Mouse (Mus musculus) liver, adult (tissue): ENCODE measurements around the gene Trpm5.

Source experiments
- GATA4 ChIP-seq: IDR thresholded peaks from 2 replicates; pipeline ENCODE4 v1.6.1; 2014; ENCODE audit warnings: mild to moderate bottlenecking, low read length; ENCODE audit not compliant: insufficient replicate concordance

Trpm5 gene

DNA sequence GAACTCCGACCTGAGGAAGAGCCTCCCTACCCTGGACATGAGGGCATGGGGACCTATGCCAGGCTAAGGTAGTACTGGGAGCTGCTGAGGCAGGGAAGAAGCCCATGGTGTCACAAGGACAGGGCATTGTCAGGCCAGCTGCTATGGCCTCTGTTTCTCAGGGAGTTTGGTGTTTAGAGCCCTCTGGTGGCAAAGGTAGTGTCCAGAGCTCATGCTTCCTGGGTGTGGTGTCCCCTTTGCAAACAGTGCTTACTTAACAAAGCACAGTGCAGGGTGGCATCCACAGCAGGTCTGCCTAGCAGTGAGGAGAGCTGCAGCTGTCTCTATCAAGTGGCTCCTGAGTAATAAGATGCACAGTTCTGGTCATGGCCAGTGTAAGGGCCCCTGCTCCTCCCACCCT is 16.4 kb upstream of the Trpm5 start:
- no peak for TF ChIP-seq GATA4

DNA sequence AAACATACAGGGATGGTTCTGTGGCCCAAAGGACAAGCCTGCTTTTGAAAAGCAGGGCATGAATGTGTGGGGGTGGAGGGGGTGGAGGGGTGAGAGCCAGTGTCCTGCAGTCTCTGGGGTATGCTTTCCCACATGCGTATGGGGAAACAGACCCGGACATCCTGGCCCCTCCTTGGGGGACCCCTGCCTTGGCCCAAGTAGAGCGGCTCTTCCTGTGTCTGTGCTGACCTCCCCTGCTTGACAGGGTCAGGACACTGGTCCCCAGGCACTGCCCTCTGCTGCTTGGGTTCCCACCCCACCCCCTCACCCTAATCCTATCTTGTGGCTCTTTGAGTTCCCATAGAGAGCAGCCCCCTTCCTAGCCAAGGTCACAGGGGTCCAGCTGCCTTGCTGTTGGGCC is 15.3 kb upstream of the Trpm5 start:
- TF ChIP-seq GATA4 = no peak

DNA sequence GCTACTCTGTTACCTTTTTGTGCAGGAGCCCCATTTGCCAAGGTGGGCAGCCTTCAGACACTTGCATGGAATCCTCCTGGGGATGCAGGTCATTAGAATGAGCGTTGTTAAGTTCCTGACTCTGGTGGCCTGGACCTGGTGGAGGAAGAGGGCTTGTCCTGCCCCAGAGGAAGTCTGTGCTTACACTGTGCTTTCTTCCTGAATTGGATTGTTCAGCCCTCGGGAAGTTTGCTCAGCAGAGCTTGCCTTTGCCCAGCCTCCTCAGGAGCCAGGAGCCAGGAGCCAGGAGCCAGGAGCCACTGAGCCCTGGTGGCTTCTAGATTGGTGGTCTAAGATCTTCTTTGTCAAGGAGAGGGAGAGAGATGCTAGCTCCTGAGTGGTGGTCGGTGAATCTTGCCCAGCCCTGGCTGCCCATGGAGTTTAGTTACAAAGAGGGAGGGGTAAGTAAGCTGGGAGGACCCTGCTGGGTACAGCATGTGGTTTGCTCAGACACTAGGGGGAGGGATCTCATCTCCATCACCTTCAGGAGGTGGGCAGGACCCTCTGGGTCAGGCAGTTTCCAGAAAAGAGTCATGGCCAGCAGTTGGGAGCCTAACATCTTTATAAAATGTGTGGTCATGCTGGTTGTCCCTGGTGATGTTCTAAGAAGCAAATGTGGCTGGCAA is 14.7 kb upstream of the Trpm5 start:
- no peak for TF ChIP-seq GATA4

DNA sequence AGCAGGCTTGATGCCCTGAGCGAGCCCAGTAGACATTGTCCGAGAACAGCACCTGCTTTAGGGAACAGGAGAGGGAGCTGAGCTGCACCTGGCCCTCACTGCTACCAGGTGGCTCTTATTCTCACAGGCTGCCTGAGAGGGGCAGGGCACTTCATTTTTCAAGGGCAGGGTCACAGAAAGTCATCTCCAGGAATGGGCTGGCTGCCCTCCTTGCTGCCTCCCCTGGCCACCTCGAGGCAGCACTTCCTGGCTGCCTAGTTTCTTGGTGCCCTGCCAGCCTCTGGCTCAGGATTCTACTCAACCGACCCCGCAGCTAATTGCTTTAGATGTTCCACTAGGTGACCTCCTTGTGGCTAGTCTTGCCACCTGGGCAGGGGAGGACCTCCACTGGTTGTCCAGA is 13.8 kb upstream of the Trpm5 start:
- TF ChIP-seq GATA4 = no peak

DNA sequence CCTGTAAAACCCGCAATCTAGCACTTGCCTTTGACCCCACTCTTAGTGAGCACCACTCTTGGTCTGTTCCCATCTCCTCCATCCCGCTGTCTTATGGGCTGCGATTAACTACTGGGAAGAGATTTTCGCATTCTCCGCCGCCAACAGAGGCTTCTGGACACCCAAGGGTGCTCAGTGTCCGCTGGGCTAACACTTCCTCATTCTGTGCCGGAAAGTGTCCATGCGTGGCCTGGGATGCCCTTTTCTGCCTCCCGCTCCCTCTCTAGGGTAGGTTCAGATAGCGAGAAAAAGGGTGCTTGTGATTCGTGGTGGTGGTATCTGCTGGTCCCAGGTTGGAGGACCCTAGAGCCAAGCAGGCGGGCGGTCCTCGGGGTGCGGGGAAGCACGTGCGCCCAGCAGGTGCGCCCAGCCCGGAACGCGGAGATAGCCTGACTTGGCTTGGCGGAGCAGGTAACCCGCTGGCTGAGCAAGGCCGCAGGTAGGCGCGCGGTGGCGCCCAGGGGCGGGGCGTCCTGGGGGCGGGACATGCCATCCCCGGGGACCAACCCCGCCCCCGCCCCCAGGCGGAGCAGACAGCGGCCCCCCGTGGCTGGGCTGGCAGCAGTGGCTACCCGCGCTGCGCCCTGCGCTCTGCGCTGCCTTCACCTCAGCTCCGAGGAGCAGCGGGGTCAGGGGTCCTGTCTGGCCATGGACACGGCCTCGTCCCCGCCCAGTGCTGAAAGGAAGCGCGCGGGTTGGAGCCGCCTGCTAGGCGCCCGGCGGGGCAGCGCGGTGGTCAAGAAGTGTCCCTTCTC is 12.4 kb upstream of the Trpm5 start:
- no peak for TF ChIP-seq GATA4

DNA sequence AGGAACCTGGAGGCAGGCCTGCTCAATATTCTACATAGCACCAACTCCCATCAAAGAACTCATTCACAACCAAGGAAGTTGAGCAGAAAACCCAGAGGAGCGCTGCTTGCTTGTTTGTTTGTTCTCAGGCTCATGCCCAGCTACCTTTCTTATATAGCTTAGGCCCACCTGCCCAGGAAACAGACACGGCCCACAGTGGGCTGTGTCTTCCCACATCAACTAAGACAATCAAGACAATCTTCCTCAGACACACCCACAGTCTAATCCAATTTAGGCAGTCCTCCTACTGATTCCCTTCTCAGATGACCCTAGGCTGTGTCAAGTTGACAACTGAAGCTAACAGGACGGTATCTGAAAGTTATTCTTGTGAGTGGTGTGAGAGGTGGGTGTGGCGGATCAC is 11.6 kb upstream of the Trpm5 start, which contains the start of gene Kcnq1:
Gene Kcnq1 (plus strand): TSS at position 301 of the 400 bp plus-strand sequence.
- TF ChIP-seq GATA4 = no peak

DNA sequence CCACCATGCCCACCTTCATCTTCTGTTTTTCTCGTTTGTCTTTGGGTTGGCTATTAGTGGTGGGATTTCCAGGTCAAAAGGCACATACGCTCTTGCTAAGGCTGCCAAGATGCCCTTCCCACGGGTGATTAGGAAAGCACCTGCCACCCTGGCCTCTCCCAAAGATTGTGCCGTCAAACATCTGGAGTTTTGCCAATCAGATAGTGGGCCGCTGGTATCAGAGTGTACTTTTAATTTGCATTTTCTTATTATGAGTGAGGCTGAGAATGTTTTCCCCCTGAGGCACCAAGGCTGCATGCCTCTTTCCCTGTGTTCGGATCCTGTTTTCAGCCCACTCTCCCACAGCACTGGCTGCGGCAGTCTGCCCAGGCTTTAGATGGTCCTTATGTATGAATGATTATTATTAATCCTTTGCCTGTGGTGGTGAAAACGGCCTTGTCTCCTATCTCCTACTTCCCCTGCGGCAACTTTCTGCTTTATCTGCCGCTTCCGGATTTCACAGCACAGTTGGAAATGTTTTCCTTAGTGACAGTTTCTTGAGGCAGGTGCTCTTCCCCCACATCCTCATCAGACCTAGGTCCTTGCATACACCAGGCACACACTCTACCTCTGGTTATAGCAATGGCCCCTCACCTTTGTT is 10.9 kb upstream of the Trpm5 start:
- TF ChIP-seq GATA4 = no peak; the same call in 1 of the 2 replicates

DNA sequence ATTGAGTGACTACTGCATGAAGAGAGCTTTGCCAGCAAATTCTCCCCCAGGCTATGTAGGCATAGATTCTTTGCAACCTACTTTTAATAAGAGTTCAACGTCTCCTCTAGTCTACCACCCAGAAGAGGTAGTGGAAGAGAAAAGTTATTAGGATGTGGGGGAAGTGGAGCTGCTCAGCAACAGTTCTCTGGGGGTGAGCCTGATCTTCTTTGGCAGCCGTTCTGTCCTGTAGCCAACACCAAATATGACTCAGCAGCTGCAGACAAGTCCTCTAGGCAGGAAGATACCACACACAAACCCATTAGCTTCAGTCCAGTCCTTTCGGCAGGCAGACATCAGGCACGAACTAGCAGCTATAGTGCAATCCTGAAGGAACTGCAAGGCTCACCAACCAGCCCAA is 6.3 kb upstream of the Trpm5 start:
- no peak for TF ChIP-seq GATA4

DNA sequence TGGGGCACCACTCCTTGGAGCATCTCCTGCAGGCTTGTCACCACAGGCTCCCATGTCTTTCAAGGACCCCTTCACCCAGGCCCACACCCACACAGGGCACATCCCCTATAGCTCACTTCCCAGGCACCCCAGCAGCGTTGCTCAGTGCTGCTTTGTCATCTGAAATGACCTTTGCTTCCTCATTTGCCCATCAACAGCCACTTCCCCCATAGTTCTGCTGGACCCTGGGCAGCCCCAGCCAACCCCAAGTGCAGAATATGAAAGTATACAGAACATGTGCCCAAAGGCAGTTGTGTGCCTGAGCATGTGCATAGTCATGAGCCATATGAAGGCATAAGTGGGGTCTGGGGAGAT is 1.1 kb upstream of the Trpm5 start:
- TF ChIP-seq GATA4 = no peak

DNA sequence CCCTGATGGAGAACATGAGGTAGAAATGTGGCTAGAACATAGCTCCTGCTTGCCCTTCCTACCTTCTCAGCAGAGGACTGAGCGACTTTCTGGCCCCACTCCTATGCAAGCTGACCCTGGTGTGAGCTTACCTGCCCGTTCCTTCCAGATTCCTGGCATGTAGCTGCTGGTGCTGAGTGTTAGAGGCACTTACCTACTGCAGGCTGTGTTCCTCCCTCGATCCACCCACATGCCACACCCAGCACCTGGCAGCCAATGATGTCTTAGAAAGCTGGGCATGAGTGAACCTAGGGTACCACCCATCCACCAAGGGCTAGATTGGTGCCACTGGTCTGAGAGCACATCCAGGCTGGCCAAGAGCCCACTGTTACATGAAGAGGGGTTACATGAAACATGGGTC is 595 bp downstream of the Trpm5 start:
- TF ChIP-seq GATA4 = no peak

DNA sequence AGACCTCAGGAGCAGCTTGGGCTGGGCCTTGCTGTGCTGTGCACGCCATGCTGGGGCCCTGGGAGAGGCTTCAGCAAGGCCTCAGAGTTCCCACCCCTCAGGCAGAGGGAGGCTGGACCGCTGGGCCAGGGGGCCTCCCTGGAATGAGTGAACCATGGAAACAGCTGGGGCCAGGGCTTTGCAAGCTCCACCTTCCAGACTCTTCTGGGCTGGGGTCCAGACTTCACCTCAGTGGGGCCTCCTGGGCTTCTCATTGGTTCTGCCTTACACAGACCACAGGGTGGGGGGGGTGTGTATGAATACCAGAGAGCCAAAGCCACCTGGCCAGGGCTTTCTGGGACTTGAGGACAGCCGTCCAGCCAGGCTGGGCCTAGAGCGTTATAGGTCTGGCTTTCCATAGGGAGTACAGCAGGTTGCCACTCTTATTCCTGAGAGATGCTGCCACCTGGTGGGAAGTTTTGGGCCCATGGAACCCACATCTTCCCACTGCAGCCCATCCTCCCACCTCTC is 7.3 kb downstream of the Trpm5 start:
- no peak for TF ChIP-seq GATA4

DNA sequence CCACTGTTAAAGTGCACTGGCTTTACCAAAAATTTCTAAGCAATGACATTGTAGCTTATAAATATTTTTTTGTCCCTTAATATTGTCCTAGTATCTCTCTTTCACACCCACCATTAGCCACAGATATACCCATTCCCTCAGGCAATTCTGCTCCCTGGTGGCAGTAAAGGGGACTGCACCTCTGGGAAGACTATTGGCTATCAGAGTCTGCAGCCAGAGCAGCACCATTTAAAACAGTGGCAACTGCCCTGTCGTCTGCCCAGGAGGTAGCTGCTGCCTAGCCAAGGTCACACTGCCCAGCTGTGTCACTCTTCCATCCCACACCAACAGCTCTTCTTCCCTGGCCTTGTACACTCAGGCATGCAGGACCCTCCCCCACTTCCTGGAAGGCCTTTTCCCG is 8.1 kb downstream of the Trpm5 start:
- TF ChIP-seq GATA4 = no peak

DNA sequence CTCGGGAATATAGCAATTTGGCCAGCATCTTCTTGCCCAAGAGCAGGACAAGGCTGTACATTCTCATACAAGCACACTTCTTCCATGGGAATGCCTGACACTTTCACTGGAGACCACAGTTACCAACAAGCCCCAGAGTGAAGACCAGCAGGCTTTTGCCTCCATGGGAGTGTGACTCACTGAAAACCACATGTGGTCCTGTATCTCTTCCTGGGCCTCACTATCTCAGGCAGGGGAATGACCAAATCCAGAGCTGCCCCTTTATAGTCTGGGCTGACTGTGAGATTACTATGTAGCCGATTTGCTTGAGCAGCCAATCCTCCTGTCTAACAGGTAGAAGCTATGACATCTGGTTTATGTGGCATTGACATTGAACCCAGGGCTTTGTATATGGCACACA is 10.7 kb downstream of the Trpm5 start:
- TF ChIP-seq GATA4 = no peak

DNA sequence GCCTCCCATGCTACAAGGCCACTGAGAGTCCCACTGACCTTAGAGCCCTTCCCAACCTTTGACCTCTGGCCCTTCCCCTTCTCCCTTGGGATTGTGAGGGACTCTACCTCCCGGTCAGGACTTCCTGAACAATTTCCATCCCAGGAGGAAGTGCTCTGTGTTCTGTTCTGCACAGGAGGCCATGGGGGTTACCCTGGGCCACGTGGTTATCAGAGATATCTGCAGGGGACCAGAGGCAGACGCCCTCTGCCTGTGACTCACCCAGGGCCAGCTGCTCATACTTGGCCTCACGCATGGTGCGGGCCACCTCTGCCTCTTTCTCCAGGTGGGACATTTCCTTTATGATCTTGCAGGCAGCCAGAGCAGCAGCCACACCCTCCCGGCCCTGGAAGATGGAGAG is 12.4 kb downstream of the Trpm5 start:
- TF ChIP-seq GATA4 = no peak

DNA sequence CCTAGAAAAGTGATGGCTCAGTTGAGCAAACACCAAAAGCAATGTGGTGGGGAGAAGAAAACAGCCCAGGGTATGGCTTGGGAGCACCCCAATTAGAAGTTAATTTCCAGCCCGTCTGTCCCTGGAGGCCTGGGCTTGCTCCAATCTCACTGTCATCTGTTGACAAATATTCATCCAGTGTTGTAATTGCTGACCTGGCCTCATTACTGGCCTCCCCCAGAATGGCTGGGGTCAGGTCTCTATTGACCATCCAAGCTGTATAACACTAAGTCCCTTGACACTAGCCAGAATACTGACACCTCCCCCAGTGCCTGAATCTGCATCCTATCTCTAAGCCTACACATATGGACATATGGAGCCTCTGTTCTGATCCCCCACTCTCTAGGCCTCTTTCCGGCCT is 17.1 kb downstream of the Trpm5 start:
- TF ChIP-seq GATA4 = no peak

DNA sequence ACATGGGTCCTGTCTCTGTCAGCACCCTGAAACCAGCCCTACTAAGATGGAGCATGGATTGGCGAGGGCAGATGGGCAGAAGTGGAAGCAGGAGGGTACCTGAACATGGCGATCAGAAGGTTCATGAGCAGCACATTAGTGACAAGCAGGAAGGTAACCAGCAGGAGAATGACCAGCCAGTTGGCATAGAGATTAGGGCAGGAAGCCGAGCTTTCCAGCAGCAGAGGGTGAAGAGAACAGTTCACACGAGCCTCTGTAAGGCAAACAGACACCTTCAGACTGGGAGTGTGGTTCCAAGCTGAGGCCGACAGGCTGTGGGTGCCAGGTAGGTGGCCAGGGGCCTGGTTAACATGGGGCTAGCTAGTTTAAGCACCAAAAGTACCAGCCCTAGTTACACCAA is 19.0 kb downstream of the Trpm5 start:
- TF ChIP-seq GATA4 = no peak
